8 mouse cellular contexts compared by ENCODE assay signal in genomic region chrX:12873698-12874144, GRCm38 (mm10).
A peak's percentile ranks its signal among the peaks of the same experiment; 100 is the strongest.
DNase-seq lines count a peak whose midpoint lies in the region; ATAC-seq and TF ChIP-seq lines count a peak whose summit lies in the region.

No protein-coding gene starts in this region.

- no peaks in the 10 kb centered on the region for H3K79me2 ChIP-seq in MEL (ENCODE audit: control insufficient read depth, insufficient read depth, low read length, poor library complexity)

- H3K4me1 ChIP-seq in MEL (ENCODE audit: control insufficient read depth in 1 of 2, insufficient read depth in 2 of 2, low read length in 2 of 2), result peaks cover 0 to 5% of the 10 kb centered on the region in 2 experiments; a peak in 2 of 4 replicates
- H3K4me1 ChIP-seq in hindbrain, embryonic 10.5 days (replicated peaks), result peaks cover 5% of the 10 kb centered on the region; the same call in 1 of the 2 replicates
- H3K4me1 ChIP-seq in lung, embryonic 16.5 days (replicated peaks; ENCODE audit: control insufficient read depth, insufficient read depth, low read length), result no peaks in the 10 kb centered on the region

- TF ChIP-seq EP300 in MEL (IDR thresholded peaks at IDR 0.05; ENCODE audit: low read depth in 1 of 2, low read length in 2 of 2), result no peak

- DNase-seq in MEL (ENCODE audit: low read depth, low spot score), result peak; percentile 86
- peak; percentile 78 for DNase-seq in cerebellum, adult 8-10 months
- DNase-seq in hindbrain, embryonic 10.5 days (ENCODE audit: low spot score), result peak; percentile 81
- DNase-seq in layer of hippocampus, adult 9-11 months, result peak; percentile 81
- DNase-seq in ovary, postnatal 14 days (ENCODE audit: low spot score), result peak; percentile 68
- DNase-seq in thymus, postnatal 10 days (ENCODE audit: low spot score in 2 of 2), result peak; percentile 44 to 64

- H3K36me3 ChIP-seq in MEL (ENCODE audit: control insufficient read depth in 1 of 2, insufficient read depth in 2 of 2, low read length in 2 of 2), result no peaks in the 10 kb centered on the region
- no peaks in the 10 kb centered on the region for H3K36me3 ChIP-seq in hindbrain, embryonic 10.5 days
- no peaks in the 10 kb centered on the region for H3K36me3 ChIP-seq in lung, embryonic 16.5 days (ENCODE audit: control insufficient read depth, insufficient read depth, low read length)

- no peaks in the 10 kb centered on the region for H3K9me3 ChIP-seq in MEL (replicated peaks; ENCODE audit: insufficient read depth, low read length)
- H3K9me3 ChIP-seq in hindbrain, embryonic 10.5 days, result no peaks in the 10 kb centered on the region
- no peaks in the 10 kb centered on the region for H3K9me3 ChIP-seq in lung, embryonic 16.5 days (ENCODE audit: control insufficient read depth, low read length)

- TF ChIP-seq CTCF in MEL (IDR thresholded peaks at IDR 0.05 in 2 of 3, conservative IDR thresholded peaks at IDR 0.05 in 1 of 3; ENCODE audit: control insufficient read depth in 1 of 3, insufficient read depth in 1 of 3, low read depth in 2 of 3, low read length in 3 of 3, poor library complexity in 1 of 3, severe bottlenecking in 1 of 3), result peak; percentile 82 to 87 (median 83)

- H3K27me3 ChIP-seq in MEL (ENCODE audit: control insufficient read depth in 1 of 2, insufficient read depth in 2 of 2, low read length in 2 of 2), result no peaks in the 10 kb centered on the region
- H3K27me3 ChIP-seq in hindbrain, embryonic 10.5 days (ENCODE audit: insufficient read depth, poor library complexity, severe bottlenecking), result peaks cover under 1% of the 10 kb centered on the region; the same call in 1 of the 2 replicates
- no peaks in the 10 kb centered on the region for H3K27me3 ChIP-seq in lung, embryonic 16.5 days (ENCODE audit: control insufficient read depth, insufficient read depth, low read depth, low read length)

- ATAC-seq in frontal cortex, adult (ENCODE audit: low TSS enrichment), result peak; percentile 88
- ATAC-seq in lung, embryonic 16.5 days (ENCODE audit: low read depth), result peak; percentile 92

- 43% methylated on average over 22 of the region's 22 CpGs for WGBS in hindbrain, embryonic 10.5 days
- 44% methylated on average over 22 of the region's 22 CpGs for WGBS in lung, embryonic 16.5 days

- peak; percentile 60 for TF ChIP-seq RAD21 in MEL (IDR thresholded peaks at IDR 0.05; ENCODE audit: low read depth, low read length)

- no peak overlapping the region for H3K27ac ChIP-seq in MEL (ENCODE audit: control insufficient read depth, low read depth, low read length)
- peak overlapping the region; percentile 78 for H3K27ac ChIP-seq in hindbrain, embryonic 10.5 days
- H3K27ac ChIP-seq in lung, embryonic 16.5 days (ENCODE audit: low read length), result no peak overlapping the region

- no peak for TF ChIP-seq POLR2A in MEL (IDR thresholded peaks at IDR 0.05; ENCODE audit: control insufficient read depth in 1 of 2, insufficient read depth in 1 of 2, low read depth in 1 of 2, low read length in 2 of 2, poor library complexity in 1 of 2)

- peak overlapping the region; percentile 65; a peak in 3 of 4 replicates for H3K4me3 ChIP-seq in MEL (ENCODE audit: control insufficient read depth in 1 of 2, insufficient read depth in 1 of 2, low read depth in 2 of 2, low read length in 2 of 2)
- H3K4me3 ChIP-seq in hindbrain, embryonic 10.5 days, result peak overlapping the region; percentile 45
- H3K4me3 ChIP-seq in lung, embryonic 16.5 days (ENCODE audit: low read length), result peak overlapping the region; percentile 45

- peak overlapping the region; percentile 57 for H3K9ac ChIP-seq in MEL (ENCODE audit: control insufficient read depth, low read depth, low read length, poor library complexity, severe bottlenecking)
- H3K9ac ChIP-seq in lung, embryonic 16.5 days (ENCODE audit: low read length), result peak overlapping the region; percentile 53; the same call in 1 of the 2 replicates

- peak overlapping the region; percentile 51 for H3K4me2 ChIP-seq in lung, embryonic 16.5 days (ENCODE audit: low read depth, low read length)

TF ChIP-seq in MEL, 35 proteins besides CTCF, POLR2A, EP300 and RAD21:
- TF ChIP-seq SMC3 (IDR thresholded peaks at IDR 0.05; ENCODE audit: low read depth, low read length) (peak; percentile 71), ZMIZ1 (IDR thresholded peaks at IDR 0.05; ENCODE audit: low read depth, low read length) (no peak), HCFC1 (IDR thresholded peaks at IDR 0.05; ENCODE audit: low read depth, low read length) (no peak), SIN3A (IDR thresholded peaks at IDR 0.05; ENCODE audit: low read length) (no peak), ETS1 (IDR thresholded peaks at IDR 0.05; ENCODE audit: low read depth, low read length) (no peak), ZC3H11A (IDR thresholded peaks at IDR 0.05; ENCODE audit: low read depth, low read length) (peak; percentile 33), MYB (IDR thresholded peaks at IDR 0.05; ENCODE audit: low read depth, low read length) (no peak), JUND (IDR thresholded peaks at IDR 0.05; ENCODE audit: low read depth, low read length) (no peak), MYC (IDR thresholded peaks at IDR 0.05; ENCODE audit: low read depth, low read length) (no peak), KAT2A (conservative IDR thresholded peaks at IDR 0.05; ENCODE audit: low read depth, low read length) (no peak), NRF1 (IDR thresholded peaks at IDR 0.05; ENCODE audit: insufficient read depth, low read depth, low read length, poor library complexity, severe bottlenecking) (no peak), POLR2AphosphoS5 (IDR thresholded peaks at IDR 0.05; ENCODE audit: borderline replicate concordance, low read depth, low read length) (no peak), TBP (IDR thresholded peaks at IDR 0.05; ENCODE audit: low read depth, low read length) (no peak), MEF2A (IDR thresholded peaks at IDR 0.05; ENCODE audit: extremely low read depth, insufficient replicate concordance, low read depth, low read length, poor library complexity, severe bottlenecking) (no peak), E2F4 (IDR thresholded peaks at IDR 0.05; ENCODE audit: borderline replicate concordance, low read depth, low read length) (no peak), POLR2AphosphoS2 (IDR thresholded peaks at IDR 0.05; ENCODE audit: low read length) (no peak), CHD2 (IDR thresholded peaks at IDR 0.05; ENCODE audit: low read length) (no peak), TCF12 (IDR thresholded peaks at IDR 0.05; ENCODE audit: low read depth, low read length) (no peak), BHLHE40 (IDR thresholded peaks at IDR 0.05; ENCODE audit: borderline replicate concordance, low read depth, low read length) (no peak), MAZ (IDR thresholded peaks at IDR 0.05; ENCODE audit: low read depth, low read length) (no peak), GABPA (IDR thresholded peaks at IDR 0.05; ENCODE audit: low read depth, low read length) (no peak), CHD1 (IDR thresholded peaks at IDR 0.05; ENCODE audit: low read depth, low read length) (no peak), USF1 (IDR thresholded peaks at IDR 0.05; ENCODE audit: low read depth, low read length) (no peak), UBTF (IDR thresholded peaks at IDR 0.05; ENCODE audit: borderline replicate concordance, insufficient read depth, low read depth, low read length) (no peak), TAL1 (IDR thresholded peaks at IDR 0.05; ENCODE audit: low read length) (no peak), MAX (IDR thresholded peaks at IDR 0.05; ENCODE audit: low read length) (peak; percentile 9; the same call in 1 of the 2 replicates), RCOR1 (IDR thresholded peaks at IDR 0.05; ENCODE audit: low read depth, low read length) (peak; percentile 19; the same call in 1 of the 2 replicates), NELFE (IDR thresholded peaks at IDR 0.05; ENCODE audit: low read depth, low read length) (no peak), MAFK (IDR thresholded peaks at IDR 0.05; ENCODE audit: borderline replicate concordance, low read depth, low read length) (no peak), ELF1 (IDR thresholded peaks at IDR 0.05; ENCODE audit: low read depth, low read length) (0 out of 2 replicates have a peak, but pooled peaks have one; percentile 28), ZKSCAN1 (IDR thresholded peaks at IDR 0.05; ENCODE audit: low read depth, low read length) (no peak), MXI1 (IDR thresholded peaks at IDR 0.05; ENCODE audit: low read depth, low read length) (no peak), USF2 (IDR thresholded peaks at IDR 0.05; ENCODE audit: borderline replicate concordance in 1 of 2, insufficient read depth in 1 of 2, low read depth in 1 of 2, low read length in 2 of 2) (no peak)
